Mouse (Mus musculus) layer of hippocampus, postnatal 14 days (tissue): ENCODE results near the gene Epb41l1. TPM values are rescaled to one million over a fixed set of nuclear protein-coding genes. Genes with fewer than 3 reads are reported as not detected.
"Not testable (repeated sequence)": the region's sequence is repeated elsewhere in the genome, so short reads cannot be mapped to it uniquely, and the experiment has no call there.

Source experiments
- DNase-seq, 2 experiments: peaks; one replicate each; pipeline ENCODE4 v3.0.0; 2021 to 2022; ENCODE audit warnings: low spot score in 2 of 2, mixed read lengths in 1 of 2
- total RNA-seq, 2 experiments: library from RNA; stranded (reverse); gene quantifications; 2 replicates each; pipeline ENCODE4 v1.2.3; 2021

Epb41l1 gene
- total RNA-seq, 2 experiments from 2014 or later, result 299 to 316 TPM

GRCm38 (mm10) chr2:156482764-156483163 is 62.1 kb downstream of the Epb41l1 start:
- no peak for DNase-seq

GRCm38 (mm10) chr2:156483204-156483603 is 62.5 kb downstream of the Epb41l1 start:
- no peak for DNase-seq

GRCm38 (mm10) chr2:156486086-156486751 is 65.5 kb downstream of the Epb41l1 start:
- no peak for DNase-seq

GRCm38 (mm10) chr2:156487589-156488160 is 67.0 kb downstream of the Epb41l1 start:
- no peak for DNase-seq

GRCm38 (mm10) chr2:156488166-156488814 is 67.6 kb downstream of the Epb41l1 start:
- DNase-seq, result no peak

- no peak for DNase-seq
These were observed 69.5 kb downstream of the Epb41l1 start for GRCm38 (mm10) chr2:156490176-156490575.

GRCm38 (mm10) chr2:156491796-156492195 is 71.1 kb downstream of the Epb41l1 start:
- no peak for DNase-seq

GRCm38 (mm10) chr2:156493766-156494165 is 73.1 kb downstream of the Epb41l1 start:
- DNase-seq, result no peak

GRCm38 (mm10) chr2:156494465-156494864 is 73.8 kb downstream of the Epb41l1 start:
- DNase-seq, result no peak

- no peak for DNase-seq
These were observed 74.2 kb downstream of the Epb41l1 start for GRCm38 (mm10) chr2:156494875-156495274.

GRCm38 (mm10) chr2:156496816-156497566 is 76.3 kb downstream of the Epb41l1 start:
- DNase-seq, result no peak

GRCm38 (mm10) chr2:156497915-156498314 is 77.2 kb downstream of the Epb41l1 start:
- DNase-seq, result peak; percentile 63 to 70

GRCm38 (mm10) chr2:156501025-156501424 is 80.3 kb downstream of the Epb41l1 start:
- no peak for DNase-seq

GRCm38 (mm10) chr2:156505533-156505932 is 84.8 kb downstream of the Epb41l1 start:
- no peak for DNase-seq

- no peak for DNase-seq
These were observed 91.3 kb downstream of the Epb41l1 start for GRCm38 (mm10) chr2:156512028-156512427.

GRCm38 (mm10) chr2:156512561-156512960 is 91.9 kb downstream of the Epb41l1 start:
- DNase-seq, result no peak

- DNase-seq, result no peak
These were observed 94.4 kb downstream of the Epb41l1 start for GRCm38 (mm10) chr2:156515102-156515501.

- peak; percentile 80 for DNase-seq
These were observed 95.0 kb downstream of the Epb41l1 start for GRCm38 (mm10) chr2:156515565-156516185.

- not testable (repeated sequence) for DNase-seq
These were observed 96.0 kb downstream of the Epb41l1 start for GRCm38 (mm10) chr2:156516678-156517077.

- DNase-seq, result no peak
These were observed 97.6 kb downstream of the Epb41l1 start for GRCm38 (mm10) chr2:156518306-156518705.

GRCm38 (mm10) chr2:156519584-156519983 is 98.9 kb downstream of the Epb41l1 start:
- DNase-seq, result peak in 1 of 2 experiments; percentile 35
